Mouse (Mus musculus) brown adipose tissue, adult 24 weeks (tissue): ENCODE data around the gene Ptgdr. TPM values are rescaled to one million over a fixed set of nuclear protein-coding genes. Genes with fewer than 3 reads are reported as not detected.
"Not testable (repeated sequence)": the region's sequence is repeated elsewhere in the genome, so short reads cannot be mapped to it uniquely, and the experiment has no call there.

Experiments
- H3K27ac ChIP-seq: fragments of 200-500 bp; replicated peaks from 2 replicates; pipeline ENCODE4 v1.5.1; 2012; ENCODE audit warnings: low read depth, mild to moderate bottlenecking, low read length
- H3K4me1 ChIP-seq: fragments of 200-500 bp; 2 replicates; pipeline ENCODE4 v1.6.1; 2012; ENCODE audit warnings: low read length, mixed read lengths; ENCODE audit not compliant: control insufficient read depth, insufficient read depth, insufficient read length
- H3K4me3 ChIP-seq: fragments of 200-500 bp; 2 replicates; pipeline ENCODE4 v1.5.1; 2012; ENCODE audit warnings: low read depth, mild to moderate bottlenecking, low read length, moderate library complexity; ENCODE audit not compliant: insufficient read depth
- polyA plus RNA-seq: library from polyadenylated mRNA; stranded (reverse); fragments of >200 nt; gene quantifications from 2 replicates; pipeline ENCODE4 v1.2.4, GENCODE M21; 2012; ENCODE audit not compliant: missing spikeins, insufficient read depth, insufficient read length

The Ptgdr gene
- polyA plus RNA-seq, 1 experiment, result not detected

- Histone ChIP-seq H3K27ac (no peak overlapping the region), H3K4me1 (no peaks in the 10 kb centered on the region), H3K4me3 (no peak overlapping the region)
Observed at GRCm38 (mm10) chr14:44838685-44839084, 20.5 kb downstream of the Ptgdr start.

- H3K4me3 ChIP-seq, result no peak overlapping the region
- H3K4me1 ChIP-seq, result no peaks in the 10 kb centered on the region
- H3K27ac ChIP-seq, result no peak overlapping the region
Observed at GRCm38 (mm10) chr14:44835132-44835531, 24.0 kb downstream of the Ptgdr start.

GRCm38 (mm10) chr14:44834134-44834533 lies 25.0 kb downstream of the Ptgdr start:
- H3K4me1 ChIP-seq, result not testable (repeated sequence)

GRCm38 (mm10) chr14:44833096-44833495 lies 26.1 kb downstream of the Ptgdr start:
- H3K4me1 ChIP-seq, result not testable (repeated sequence)

More at GRCm38 (mm10) chr14:44834134-44834533, 25.0 kb downstream of the Ptgdr start:
- not testable (repeated sequence) for H3K4me3 ChIP-seq, H3K27ac ChIP-seq

GRCm38 (mm10) chr14:44827736-44828135 lies 31.4 kb downstream of the Ptgdr start:
- H3K4me3 ChIP-seq, result no peak overlapping the region
- no peaks in the 10 kb centered on the region for H3K4me1 ChIP-seq
- no peak overlapping the region for H3K27ac ChIP-seq

More at GRCm38 (mm10) chr14:44833096-44833495, 26.1 kb downstream of the Ptgdr start:
- H3K4me3 ChIP-seq, H3K27ac ChIP-seq: not testable (repeated sequence)

- Histone ChIP-seq H3K4me1 (no peaks in the 10 kb centered on the region), H3K4me3 (no peak overlapping the region), H3K27ac (no peak overlapping the region)
Observed at GRCm38 (mm10) chr14:44821177-44822057, 37.8 kb downstream of the Ptgdr start.

GRCm38 (mm10) chr14:44813152-44813551 lies 46.0 kb downstream of the Ptgdr start:
- not testable (repeated sequence) for H3K27ac ChIP-seq, H3K4me3 ChIP-seq, H3K4me1 ChIP-seq

Other genes starting within 250 kb of the Ptgdr start
- gene Gm5624, start 231.4 kb downstream of the Ptgdr start, polyA plus RNA-seq, result not detected in 2 replicates
- not detected in 2 replicates for gene Gm8257, start 152.9 kb downstream of the Ptgdr start, polyA plus RNA-seq
- gene Gm8267, start 109.0 kb downstream of the Ptgdr start, polyA plus RNA-seq, result not detected in 2 replicates
- 0.63 TPM in 1 of 2 replicates, not detected in the other for gene Ptger2, start 128.8 kb upstream of the Ptgdr start, polyA plus RNA-seq